Mouse (Mus musculus): ENCODE measurements around the gene Itga11.
"Not testable (repeated sequence)": the region's sequence is repeated elsewhere in the genome, so short reads cannot be mapped to it uniquely, and the experiment has no call there.

DNA sequence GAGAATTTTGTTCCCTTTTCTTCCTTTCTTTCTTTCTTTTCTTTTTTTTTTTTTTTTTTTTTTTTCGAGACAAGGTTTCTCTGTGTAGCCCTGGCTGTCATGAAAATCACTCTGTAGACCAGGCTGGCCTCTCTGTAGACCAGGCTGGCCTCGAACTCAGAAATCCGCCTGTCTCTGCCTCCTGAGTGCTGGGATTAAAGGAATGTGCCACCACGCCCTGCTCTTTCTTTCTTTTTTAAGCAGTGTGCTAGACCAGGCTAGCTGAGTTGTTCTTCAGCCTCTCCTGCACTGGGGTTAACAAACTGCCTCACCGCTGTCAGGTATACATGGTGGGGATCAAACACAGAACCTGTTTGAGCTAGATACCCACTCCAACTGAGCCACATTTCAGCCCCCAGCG lies 142.3 kb downstream of the Itga11 start:
- TF ChIP-seq CTCF (IDR thresholded peaks at IDR 0.05; ENCODE audit: insufficient read depth, low read length); POLR2A (IDR thresholded peaks at IDR 0.05; ENCODE audit: borderline replicate concordance, extremely low read depth, low read depth, low read length): not testable (repeated sequence)
